Mouse (Mus musculus): ENCODE results near the gene Ttbk1. TPM values are rescaled to one million over a fixed set of nuclear protein-coding genes. Genes with fewer than 3 reads are reported as not detected.

Gene Ttbk1
- polyA plus RNA-seq, 1 experiment from 2014 or later: 3.8 TPM

DNA sequence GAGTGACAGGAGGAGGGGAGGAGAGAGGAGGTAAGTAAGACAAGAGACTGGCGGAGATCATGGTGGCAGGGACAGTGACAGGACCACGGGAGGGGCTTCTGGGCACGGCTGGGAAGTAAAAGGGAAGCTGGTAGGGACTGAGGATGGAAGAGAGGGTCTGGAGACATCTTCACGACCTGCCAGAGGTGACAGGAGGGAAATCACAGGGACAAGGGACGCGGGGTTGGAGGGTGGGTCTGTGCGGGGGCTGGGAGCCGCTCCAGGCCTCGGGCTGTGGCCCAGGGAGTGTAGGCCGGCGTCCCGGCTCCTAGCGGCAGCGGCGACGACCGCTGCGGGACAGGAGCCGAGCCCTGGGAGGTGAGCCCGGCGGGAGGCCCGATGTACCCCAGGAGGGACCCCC lies 480 bp downstream of the Ttbk1 start:
- 0 out of 2 replicates have a peak, but pooled peaks cover 6% of the 10 kb centered on the region for H3K36me3 ChIP-seq (ENCODE audit: control insufficient read depth, insufficient read depth, low read length)
- no peaks in the 10 kb centered on the region; the same call in 1 of the 2 replicates for H3K27me3 ChIP-seq (replicated peaks; ENCODE audit: control insufficient read depth, insufficient read depth, low read length)
- peaks cover 31% of the 10 kb centered on the region for H3K4me1 ChIP-seq (ENCODE audit: control insufficient read depth, insufficient read depth, low read length)
- DNase-seq (ENCODE audit: low spot score): no peak
- H3K4me2 ChIP-seq (ENCODE audit: low read length): peak overlapping the region; percentile 81
- 2% methylated on average over 7 of the region's 22 CpGs for WGBS
- ATAC-seq: peak; percentile 41
- peak overlapping the region; percentile 95 for H3K9ac ChIP-seq (ENCODE audit: low read length)
- peak overlapping the region; percentile 27; the same call in 1 of the 2 replicates for H3K27ac ChIP-seq (ENCODE audit: low read depth, low read length)
- H3K9me3 ChIP-seq (replicated peaks; ENCODE audit: control insufficient read depth, low read length): no peaks in the 10 kb centered on the region
- peak overlapping the region; percentile 73 for H3K4me3 ChIP-seq (ENCODE audit: low read depth, low read length)

DNA sequence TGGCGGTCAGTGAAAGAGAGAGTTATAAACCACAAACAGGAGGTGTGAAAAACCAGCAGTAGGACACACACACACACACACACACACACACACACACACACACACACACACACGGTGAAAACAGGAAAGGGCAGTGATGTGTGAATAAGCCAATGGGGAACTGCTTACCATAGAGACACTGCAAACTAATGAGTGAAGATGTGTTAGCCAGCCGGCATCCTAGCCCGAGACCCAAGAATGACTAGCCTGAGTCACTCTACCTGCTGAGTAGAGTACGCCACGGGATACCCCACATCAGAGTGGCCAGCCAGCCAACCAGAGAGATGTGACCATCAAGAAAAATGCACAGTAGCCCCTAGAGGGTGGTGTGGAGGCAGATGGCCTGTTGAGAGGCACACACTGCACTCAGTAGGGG lies 3.0 kb downstream of the Ttbk1 start:
- H3K9ac ChIP-seq (ENCODE audit: low read length): peak overlapping the region; percentile 59
- H3K4me1 ChIP-seq (ENCODE audit: control insufficient read depth, insufficient read depth, low read length): peaks cover 31% of the 10 kb centered on the region
- 8% methylated on average over 6 of the region's 6 CpGs for WGBS
- no peak for DNase-seq (ENCODE audit: low spot score)
- H3K36me3 ChIP-seq (ENCODE audit: control insufficient read depth, insufficient read depth, low read length): peaks cover 24% of the 10 kb centered on the region
- ATAC-seq: no peak
- no peaks in the 10 kb centered on the region for H3K9me3 ChIP-seq (replicated peaks; ENCODE audit: control insufficient read depth, low read length)
- H3K4me2 ChIP-seq (ENCODE audit: low read length): peak overlapping the region; percentile 64
- H3K27me3 ChIP-seq (replicated peaks; ENCODE audit: control insufficient read depth, insufficient read depth, low read length): no peaks in the 10 kb centered on the region; the same call in 1 of the 2 replicates
- H3K4me3 ChIP-seq (ENCODE audit: low read depth, low read length): peak overlapping the region; percentile 27
- H3K27ac ChIP-seq (ENCODE audit: low read depth, low read length): 0 out of 2 replicates have a peak overlapping the region, but pooled peaks have one; percentile 9

DNA sequence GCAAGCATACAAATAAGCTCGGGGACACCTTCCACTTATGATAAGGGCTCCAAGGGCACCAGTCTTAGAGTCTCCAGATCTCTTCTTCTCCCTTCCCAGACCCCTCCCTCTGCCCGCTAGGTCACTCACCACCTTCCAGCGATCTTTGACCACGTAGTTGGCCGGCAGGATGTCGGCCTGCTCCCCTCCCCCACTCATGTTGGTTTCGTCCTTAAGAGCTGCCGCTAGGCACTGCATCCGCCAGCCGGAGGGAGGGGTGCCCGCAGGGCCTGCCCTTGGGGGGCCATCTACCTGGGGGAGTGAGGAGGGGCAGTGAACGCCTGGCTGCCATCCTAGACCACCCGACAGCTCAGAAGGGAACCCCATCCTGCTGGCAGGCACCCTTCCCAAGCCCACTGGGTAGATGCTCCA lies 3.4 kb downstream of the Ttbk1 start:
- ATAC-seq: 0 out of 2 replicates have a peak, but pooled peaks have one; percentile 2
- Histone ChIP-seq H3K27me3 (replicated peaks; ENCODE audit: control insufficient read depth, insufficient read depth, low read length) (no peaks in the 10 kb centered on the region; the same call in 1 of the 2 replicates), H3K4me1 (ENCODE audit: control insufficient read depth, insufficient read depth, low read length) (peaks cover 31% of the 10 kb centered on the region), H3K27ac (ENCODE audit: low read depth, low read length) (no peak overlapping the region), H3K36me3 (ENCODE audit: control insufficient read depth, insufficient read depth, low read length) (peaks cover 29% of the 10 kb centered on the region), H3K4me2 (ENCODE audit: low read length) (peak overlapping the region; percentile 64), H3K9ac (ENCODE audit: low read length) (peak overlapping the region; percentile 59), H3K4me3 (ENCODE audit: low read depth, low read length) (peak overlapping the region; percentile 27), H3K9me3 (replicated peaks; ENCODE audit: control insufficient read depth, low read length) (no peaks in the 10 kb centered on the region)
- 3% methylated on average over 13 of the region's 13 CpGs for WGBS
- no peak for DNase-seq (ENCODE audit: low spot score)

DNA sequence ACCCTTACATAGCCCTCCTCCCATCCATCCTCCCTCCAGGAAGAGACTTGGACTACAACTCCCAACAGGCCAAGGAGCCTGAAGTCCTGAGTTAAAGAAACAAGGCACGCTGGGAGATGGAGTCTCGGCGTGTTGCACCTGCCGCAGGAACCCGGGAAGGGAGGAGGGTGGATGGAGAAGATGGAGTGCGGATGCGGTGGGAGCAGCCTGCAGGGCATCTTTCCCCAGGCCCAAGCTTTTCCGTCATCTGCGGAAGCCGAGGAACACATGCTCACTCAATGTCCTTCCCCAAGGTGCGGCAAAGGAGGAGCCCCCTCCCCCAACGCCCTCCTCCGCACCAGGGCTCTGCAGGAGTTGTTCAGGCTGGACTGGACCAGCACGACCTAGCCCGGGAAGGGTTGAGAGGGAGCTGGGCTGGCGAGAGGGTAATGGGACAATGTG lies 3.9 kb downstream of the Ttbk1 start:
- H3K27ac ChIP-seq (ENCODE audit: low read depth, low read length): no peak overlapping the region
- WGBS: 3% methylated on average over 16 of the region's 16 CpGs
- DNase-seq (ENCODE audit: low spot score): peak; percentile 80

DNA sequence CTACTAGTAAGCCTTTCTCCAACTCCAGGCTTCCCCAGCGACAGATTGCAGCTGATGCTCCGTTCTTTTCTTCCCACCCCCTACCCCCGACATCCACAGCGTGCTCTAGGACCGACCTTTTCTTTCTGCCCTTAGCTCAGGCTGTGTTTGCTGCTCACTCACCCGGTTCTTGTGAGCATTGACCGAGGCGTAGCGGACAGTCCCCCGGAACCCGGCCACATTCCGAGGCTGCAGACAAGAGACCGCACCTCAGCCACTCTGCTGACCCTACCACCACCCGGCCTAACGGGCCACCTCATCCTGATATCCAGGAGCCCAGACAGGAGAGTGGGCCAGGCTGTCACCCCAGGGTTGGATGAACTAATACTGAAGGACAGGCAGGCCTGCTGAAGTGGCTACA lies 10.2 kb downstream of the Ttbk1 start:
- Histone ChIP-seq H3K27me3 (replicated peaks; ENCODE audit: control insufficient read depth, insufficient read depth, low read length) (no peaks in the 10 kb centered on the region), H3K27ac (ENCODE audit: low read depth, low read length) (no peak overlapping the region), H3K4me3 (ENCODE audit: low read depth, low read length) (no peak overlapping the region), H3K4me2 (ENCODE audit: low read length) (no peak overlapping the region), H3K36me3 (ENCODE audit: control insufficient read depth, insufficient read depth, low read length) (peaks cover 82% of the 10 kb centered on the region), H3K4me1 (ENCODE audit: control insufficient read depth, insufficient read depth, low read length) (no peaks in the 10 kb centered on the region), H3K9me3 (replicated peaks; ENCODE audit: control insufficient read depth, low read length) (no peaks in the 10 kb centered on the region), H3K9ac (ENCODE audit: low read length) (no peak overlapping the region)
- no peak for ATAC-seq
- no peak for DNase-seq (ENCODE audit: low spot score)
- 91% methylated on average over 15 of the region's 15 CpGs for WGBS

More for the DNA sequence above, 3.9 kb downstream of the Ttbk1 start:
- Histone ChIP-seq H3K36me3 (ENCODE audit: control insufficient read depth, insufficient read depth, low read length) (peaks cover 33% of the 10 kb centered on the region), H3K4me3 (ENCODE audit: low read depth, low read length) (peak overlapping the region; percentile 27), H3K27me3 (replicated peaks; ENCODE audit: control insufficient read depth, insufficient read depth, low read length) (no peaks in the 10 kb centered on the region; the same call in 1 of the 2 replicates), H3K9ac (ENCODE audit: low read length) (peak overlapping the region; percentile 59), H3K4me1 (ENCODE audit: control insufficient read depth, insufficient read depth, low read length) (peaks cover 31% of the 10 kb centered on the region), H3K4me2 (ENCODE audit: low read length) (peak overlapping the region; percentile 64), H3K9me3 (replicated peaks; ENCODE audit: control insufficient read depth, low read length) (no peaks in the 10 kb centered on the region)
- ATAC-seq: peak; percentile 61

DNA sequence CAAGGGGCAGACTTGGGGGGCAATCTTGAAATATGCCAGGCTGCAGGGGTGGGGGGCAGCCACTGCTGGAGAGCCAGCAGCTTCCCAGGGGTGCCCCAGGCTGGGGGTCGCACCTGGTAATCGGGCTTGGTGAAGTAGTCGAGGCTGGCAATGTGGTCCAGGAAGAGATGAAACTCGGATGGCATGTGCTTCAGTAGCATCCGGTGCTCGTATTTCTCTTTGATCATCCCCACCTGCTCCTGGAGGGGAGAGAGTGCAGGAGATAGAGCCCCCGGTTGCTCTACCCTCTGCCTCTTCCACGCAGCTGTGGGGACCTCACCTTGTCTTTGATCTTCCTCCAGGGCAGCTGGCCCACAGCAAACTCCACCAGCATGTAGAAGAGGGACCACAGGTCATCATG lies 10.9 kb downstream of the Ttbk1 start:
- no peak overlapping the region for H3K9ac ChIP-seq (ENCODE audit: low read length)
- 90% methylated on average over 8 of the region's 8 CpGs for WGBS
- H3K4me3 ChIP-seq (ENCODE audit: low read depth, low read length): no peak overlapping the region
- H3K27ac ChIP-seq (ENCODE audit: low read depth, low read length): no peak overlapping the region
- H3K4me2 ChIP-seq (ENCODE audit: low read length): no peak overlapping the region
- DNase-seq (ENCODE audit: low spot score) (no peak), ATAC-seq (no peak)
- no peaks in the 10 kb centered on the region for H3K4me1 ChIP-seq (ENCODE audit: control insufficient read depth, insufficient read depth, low read length)
- peaks cover 88% of the 10 kb centered on the region for H3K36me3 ChIP-seq (ENCODE audit: control insufficient read depth, insufficient read depth, low read length)
- H3K9me3 ChIP-seq (replicated peaks; ENCODE audit: control insufficient read depth, low read length): no peaks in the 10 kb centered on the region
- no peaks in the 10 kb centered on the region for H3K27me3 ChIP-seq (replicated peaks; ENCODE audit: control insufficient read depth, insufficient read depth, low read length)

DNA sequence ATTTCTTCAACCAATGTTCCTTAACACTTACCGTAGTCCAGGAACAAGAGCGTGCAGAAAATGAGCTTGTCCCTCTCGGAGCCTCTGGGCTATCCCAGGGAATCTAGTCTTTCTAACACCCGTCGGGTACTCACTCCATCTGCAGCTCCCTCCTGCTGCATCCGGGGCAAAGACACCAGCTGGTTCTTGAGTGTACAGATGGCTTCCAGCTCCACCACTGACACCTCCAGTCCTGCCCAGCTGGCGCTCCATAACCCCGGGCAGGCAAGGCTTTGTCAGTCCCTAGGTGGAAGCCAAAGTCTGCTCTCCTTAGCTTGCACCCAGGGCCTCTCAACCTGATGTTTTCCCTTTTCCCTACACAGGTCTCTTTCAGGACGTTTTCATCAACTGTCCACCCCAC lies 19.6 kb downstream of the Ttbk1 start:
- Histone ChIP-seq H3K4me3 (ENCODE audit: low read depth, low read length) (no peak overlapping the region), H3K9me3 (replicated peaks; ENCODE audit: control insufficient read depth, low read length) (no peaks in the 10 kb centered on the region), H3K27me3 (replicated peaks; ENCODE audit: control insufficient read depth, insufficient read depth, low read length) (no peaks in the 10 kb centered on the region), H3K9ac (ENCODE audit: low read length) (no peak overlapping the region), H3K27ac (ENCODE audit: low read depth, low read length) (peak overlapping the region; percentile 46; the same call in 1 of the 2 replicates), H3K4me2 (ENCODE audit: low read length) (no peak overlapping the region), H3K4me1 (ENCODE audit: control insufficient read depth, insufficient read depth, low read length) (no peaks in the 10 kb centered on the region), H3K36me3 (ENCODE audit: control insufficient read depth, insufficient read depth, low read length) (peaks cover 90% of the 10 kb centered on the region)
- DNase-seq (ENCODE audit: low spot score) (peak; percentile 61), ATAC-seq (peak; percentile 56)
- 63% methylated on average over 9 of the region's 9 CpGs for WGBS

DNA sequence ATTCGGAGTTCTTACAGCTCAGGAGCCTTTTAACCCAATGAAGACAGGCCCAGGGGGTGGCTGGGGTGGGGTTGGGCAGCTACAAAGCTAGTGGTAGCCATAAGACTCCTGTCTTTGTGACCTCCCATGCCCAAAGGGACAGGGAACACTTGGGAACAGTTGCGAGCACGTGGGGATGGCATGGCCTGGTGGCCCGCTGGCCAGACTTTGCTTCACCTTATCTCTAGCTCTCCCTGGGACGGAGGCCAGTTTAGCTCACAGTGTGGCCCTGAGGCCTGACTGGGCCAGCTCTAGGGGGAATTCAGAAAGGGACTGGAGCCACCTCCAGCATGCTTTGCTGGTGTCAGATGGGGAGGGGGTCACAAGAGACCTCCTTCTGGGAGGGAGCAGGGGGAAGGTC lies 25.2 kb downstream of the Ttbk1 start:
- Histone ChIP-seq H3K9me3 (replicated peaks; ENCODE audit: control insufficient read depth, low read length) (no peaks in the 10 kb centered on the region), H3K27ac (ENCODE audit: low read depth, low read length) (no peak overlapping the region), H3K4me1 (ENCODE audit: control insufficient read depth, insufficient read depth, low read length) (no peaks in the 10 kb centered on the region), H3K4me2 (ENCODE audit: low read length) (no peak overlapping the region), H3K27me3 (replicated peaks; ENCODE audit: control insufficient read depth, insufficient read depth, low read length) (no peaks in the 10 kb centered on the region), H3K36me3 (ENCODE audit: control insufficient read depth, insufficient read depth, low read length) (peaks cover 66% of the 10 kb centered on the region), H3K9ac (ENCODE audit: low read length) (no peak overlapping the region), H3K4me3 (ENCODE audit: low read depth, low read length) (no peak overlapping the region)
- ATAC-seq (no peak), DNase-seq (ENCODE audit: low spot score) (no peak)
- WGBS: 93% methylated on average over 5 of the region's 5 CpGs

DNA sequence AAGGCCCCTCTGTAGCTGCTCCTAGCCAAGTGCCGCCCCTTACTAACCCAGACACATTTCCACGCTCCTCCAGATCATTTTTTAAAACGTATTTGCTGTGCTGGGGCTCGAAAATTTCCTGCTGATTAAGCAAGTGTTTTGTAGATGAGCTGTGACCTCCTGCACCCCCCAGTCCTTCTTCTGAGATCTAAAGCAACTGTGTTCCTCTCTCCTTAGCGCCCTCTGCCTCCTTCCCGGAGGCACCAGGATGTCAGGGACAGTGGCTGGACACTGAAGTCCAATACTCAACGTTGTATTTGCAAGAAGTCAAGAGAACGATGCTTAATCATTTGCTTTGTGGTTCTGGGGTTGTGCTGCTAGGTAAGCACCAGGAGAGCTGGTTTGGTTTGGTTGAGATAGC lies 26.1 kb downstream of the Ttbk1 start:
- Histone ChIP-seq H3K27me3 (replicated peaks; ENCODE audit: control insufficient read depth, insufficient read depth, low read length) (0 out of 2 replicates have a peak, but pooled peaks cover under 1% of the 10 kb centered on the region), H3K4me2 (ENCODE audit: low read length) (no peak overlapping the region), H3K36me3 (ENCODE audit: control insufficient read depth, insufficient read depth, low read length) (peaks cover 57% of the 10 kb centered on the region), H3K4me3 (ENCODE audit: low read depth, low read length) (no peak overlapping the region), H3K9me3 (replicated peaks; ENCODE audit: control insufficient read depth, low read length) (no peaks in the 10 kb centered on the region), H3K27ac (ENCODE audit: low read depth, low read length) (no peak overlapping the region), H3K9ac (ENCODE audit: low read length) (0 out of 2 replicates have a peak overlapping the region, but pooled peaks have one; percentile 21), H3K4me1 (ENCODE audit: control insufficient read depth, insufficient read depth, low read length) (no peaks in the 10 kb centered on the region)
- DNase-seq (ENCODE audit: low spot score): no peak
- ATAC-seq: no peak
- WGBS: 30% methylated on average over 8 of the region's 8 CpGs
